Mouse (Mus musculus) central nervous system, embryonic 18 days (tissue): ENCODE measurements around the gene Lmbrd2. TPM values are rescaled to one million over a fixed set of nuclear protein-coding genes. Genes with fewer than 3 reads are reported as not detected.

Source experiments
- polyA plus RNA-seq: library from polyadenylated mRNA; depleted of rRNA; stranded (reverse); fragments of >200 nt; gene quantifications from 2 replicates; pipeline ENCODE4 v1.2.3, GENCODE M21; 2012; rRNA removed

Lmbrd2 gene
- 13.8 and 15.3 TPM in 2 replicates for polyA plus RNA-seq

GRCm38 (mm10) chr15:9140252-9140680 is at the start of gene Lmbrd2:
TSS of gene Lmbrd2 (plus strand) at chr15:9140550.

GRCm38 (mm10) chr15:9155325-9155724 is 15.0 kb downstream of the Lmbrd2 start, which contains the start of gene Skp2:
TSS of gene Skp2 (minus strand) at chr15:9155425.

Other genes starting within 250 kb of the Lmbrd2 start
- 6.8 and 7.4 TPM in 2 replicates for gene Ranbp3l, start 172.6 kb upstream of the Lmbrd2 start, polyA plus RNA-seq
- 32.1 and 36.0 TPM in 2 replicates for gene Nadk2, start 69.3 kb upstream of the Lmbrd2 start, polyA plus RNA-seq
- gene Skp2, start 14.9 kb downstream of the Lmbrd2 start, polyA plus RNA-seq, result 8.6 and 8.9 TPM in 2 replicates
- gene Ugt3a1, start 136.3 kb downstream of the Lmbrd2 start, polyA plus RNA-seq, result 0.04 TPM in 1 of 2 replicates, not detected in the other
- not detected in 2 replicates for gene Ugt3a2, start 195.0 kb downstream of the Lmbrd2 start, polyA plus RNA-seq